ENCODE assay signal across 8 mouse cellular contexts in the genomic region with DNA sequence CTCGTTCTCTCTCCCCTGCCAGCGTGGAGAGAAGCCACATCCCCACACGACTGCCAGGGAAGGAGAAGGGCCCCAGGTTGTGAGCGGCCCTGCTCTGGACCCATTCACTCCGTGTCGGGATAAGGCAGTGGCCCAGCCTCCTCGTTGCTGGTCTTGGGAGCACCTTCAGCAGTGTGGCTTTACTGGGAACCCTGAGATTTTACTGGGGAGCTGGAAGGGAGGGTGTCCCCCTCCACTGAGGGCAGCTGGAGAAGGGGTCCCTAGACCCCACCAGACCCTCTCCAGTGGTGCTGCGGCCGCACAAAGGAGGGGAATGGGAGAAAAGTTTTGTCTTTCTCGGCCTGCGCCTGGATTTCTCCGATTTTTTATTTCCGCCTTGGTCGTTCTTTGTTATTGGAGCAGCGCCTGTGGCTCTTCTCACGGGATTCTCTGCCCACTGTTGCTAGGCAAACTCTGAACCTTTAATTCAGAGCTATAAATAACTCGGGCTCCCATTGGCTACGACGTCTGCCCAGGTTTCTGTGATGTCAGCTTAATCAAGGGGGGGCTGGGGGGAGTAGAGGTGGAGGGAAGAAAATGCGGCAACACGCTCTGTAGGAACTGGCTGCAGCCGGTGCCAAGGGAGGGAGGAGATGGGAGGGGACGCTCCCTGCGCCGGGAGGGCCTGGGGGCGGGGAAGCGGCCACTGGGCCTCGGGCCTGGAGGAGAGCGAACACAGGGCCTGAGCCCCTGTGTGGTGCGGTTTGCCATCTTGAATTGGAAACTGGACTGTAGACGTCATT. TPM values are rescaled to one million over a fixed set of nuclear protein-coding genes. Genes with fewer than 3 reads are reported as not detected.
DNase-seq lines count a peak whose midpoint lies in the region; ATAC-seq lines count a peak whose summit lies in the region.

No protein-coding gene starts in this region.

- H3K9ac ChIP-seq in hindbrain, embryonic 14.5 days: peak overlapping the region; percentile 99

- no peaks in the 10 kb centered on the region for H3K9me3 ChIP-seq in hindbrain, embryonic 14.5 days (ENCODE audit: control insufficient read depth, low read length)

- peaks cover 27% of the 10 kb centered on the region for H3K4me1 ChIP-seq in hindbrain, embryonic 14.5 days (replicated peaks; ENCODE audit: control insufficient read depth, insufficient read depth, low read length)

- peak overlapping the region; percentile 98 for H3K4me2 ChIP-seq in hindbrain, embryonic 14.5 days (replicated peaks)

- peak; percentile 22 for DNase-seq in T-cell, adult 2 months (ENCODE audit: low spot score)
- DNase-seq in cerebellum, postnatal 25 days: peak; percentile 91 to 95
- peak; percentile 51 to 73 for DNase-seq in frontal cortex, postnatal 25 days (ENCODE audit: low spot score in 2 of 2)
- DNase-seq in hindbrain, embryonic 14.5 days (ENCODE audit: low spot score): peak; percentile 94
- peak; percentile 68 to 81 for DNase-seq in left cerebral cortex, adult 18-20 months (ENCODE audit: low spot score in 2 of 2)
- peak; percentile 91 to 95 for DNase-seq in lung, postnatal 4 days
- DNase-seq in right cerebral cortex, adult 18-20 months: peak; percentile 86
- peak; percentile 74 for DNase-seq in urinary bladder, adult 2 months (ENCODE audit: low spot score)

- ATAC-seq in hindbrain, embryonic 14.5 days (ENCODE audit: low FRiP score): peak; percentile 83

- peaks cover 25% of the 10 kb centered on the region for H3K36me3 ChIP-seq in hindbrain, embryonic 14.5 days (replicated peaks; ENCODE audit: control insufficient read depth, insufficient read depth)

- H3K4me3 ChIP-seq in hindbrain, embryonic 14.5 days (replicated peaks; ENCODE audit: low read length): peak overlapping the region; percentile 78

- WGBS in hindbrain, embryonic 14.5 days: 0% methylated on average over 31 of the region's 31 CpGs

- H3K27me3 ChIP-seq in hindbrain, embryonic 14.5 days (ENCODE audit: control insufficient read depth, insufficient read depth, low read length): no peaks in the 10 kb centered on the region

- peak overlapping the region; percentile 100 for H3K27ac ChIP-seq in hindbrain, embryonic 14.5 days

RNA-seq across cellular contexts. Expression of a gene that starts 51.1 kb away (rescaled TPM):
- 217 and 222 TPM in 2 replicates for polyA plus RNA-seq in hindbrain, embryonic 14.5 days (2014; fragmentation: Nextera tagmentation; extraction: Ambion mirVana)
- 100 to 1,000 TPM; 180 to 192 TPM for total RNA-seq in left cerebral cortex, adult 18-20 months (2021)
- polyA plus RNA-seq in urinary bladder, adult 2 months (2012; rRNA removed): 2.9 and 4.1 TPM in 2 replicates

Comparison
In these comparisons a context has a peak if more than half of its experiments do, and no peak if none do; other contexts are left out.
1. Peak in every context shown above with its lines: DNase-seq, ATAC-seq, H3K4me3 ChIP-seq and H3K27ac ChIP-seq.
2. DNase-seq: peak in every context shown above with its lines; median percentile 94 in hindbrain, embryonic 14.5 days; 93 in cerebellum, postnatal 25 days; 93 in lung, postnatal 4 days; 86 in right cerebral cortex, adult 18-20 months; 74 in left cerebral cortex, adult 18-20 months; 74 in urinary bladder, adult 2 months; 62 in frontal cortex, postnatal 25 days; 22 in T-cell, adult 2 months.
3. RNA of a gene that starts 51.1 kb away (polyA plus RNA-seq): 217 to 222 TPM in hindbrain, embryonic 14.5 days; 2.9 to 4.1 TPM in urinary bladder, adult 2 months; every median in the first group is over 10 times any median in the second.